Mouse (Mus musculus) liver, embryonic 16.5 days (tissue): ENCODE data around the gene Zfp423. TPM values are rescaled to one million over a fixed set of nuclear protein-coding genes. Genes with fewer than 3 reads are reported as not detected.

Experiments
- ATAC-seq: fragments of 200-750 bp; cut with Nextera tagmentation; 2 replicates; pipeline ENCODE4 v1.8.0; 2017; ENCODE audit warnings: low read depth, mild to moderate bottlenecking, moderate number of reproducible peaks, moderate library complexity
- H3K27ac ChIP-seq: fragments of 300-500 bp; sonication (generic); 2 replicates; pipeline ENCODE4 v1.5.1; 2014; ENCODE audit warnings: mild to moderate bottlenecking, low read length
- H3K27me3 ChIP-seq: fragments of 300-500 bp; sonication (generic); 2 replicates; pipeline ENCODE4 v1.6.1; 2014; ENCODE audit warnings: low read depth, low read length, mixed read lengths; ENCODE audit not compliant: control insufficient read depth, insufficient read depth
- H3K36me3 ChIP-seq: fragments of 300-500 bp; sonication (generic); 2 replicates; pipeline ENCODE4 v1.6.1; 2014; ENCODE audit warnings: mild to moderate bottlenecking; ENCODE audit not compliant: control insufficient read depth, insufficient read depth
- H3K4me1 ChIP-seq: fragments of 300-500 bp; sonication (generic); 2 replicates; pipeline ENCODE4 v1.6.1; 2014; ENCODE audit warnings: low read depth, low read length, mixed read lengths; ENCODE audit not compliant: control insufficient read depth
- H3K4me2 ChIP-seq: fragments of 300-500 bp; sonication (generic); 2 replicates; pipeline ENCODE4 v1.6.1; 2014; ENCODE audit warnings: low read depth, low read length, mixed read lengths
- H3K4me3 ChIP-seq: fragments of 300-500 bp; sonication (generic); 2 replicates; pipeline ENCODE4 v1.5.1; 2014; ENCODE audit warnings: low read depth, mild to moderate bottlenecking, low read length
- H3K9ac ChIP-seq: fragments of 300-500 bp; sonication (generic); 2 replicates; pipeline ENCODE4 v1.6.1; 2014; ENCODE audit warnings: low read depth, low read length
- H3K9me3 ChIP-seq: fragments of 300-500 bp; sonication (generic); replicated peaks from 2 replicates; pipeline ENCODE4 v1.6.1; 2016; ENCODE audit warnings: low read length; ENCODE audit not compliant: control insufficient read depth
- WGBS: fragments of 180-500 bp; shearing (Covaris S2); extraction: QIAGEN DNeasy Blood & Tissue Kit; methylation state at CpG from one replicate; pipeline ENCODE4 v1.1.7; 2014; ENCODE audit not compliant: insufficient replicate concordance; 5-methylcytosine and 5-hydroxymethylcytosine counted together
- polyA plus RNA-seq: library from polyadenylated mRNA; unstranded; fragments of >200 nt; fragmentation: Nextera tagmentation; extraction: Ambion mirVana; gene quantifications from 2 replicates; pipeline ENCODE4 v1.2.1, GENCODE M21; 2015

Zfp423 gene
- polyA plus RNA-seq, 1 experiment from 2014 or later: 0.46 TPM

GRCm38 (mm10) chr8:87894287-87894686 lies 65.1 kb downstream of the Zfp423 start:
- no peak overlapping the region for H3K9ac ChIP-seq
- 67% methylated on average over 8 of the region's 8 CpGs for WGBS
- no peaks in the 10 kb centered on the region for H3K9me3 ChIP-seq
- no peaks in the 10 kb centered on the region for H3K27me3 ChIP-seq
- no peaks in the 10 kb centered on the region for H3K36me3 ChIP-seq
- ATAC-seq: no peak
- no peak overlapping the region for H3K4me3 ChIP-seq
- no peak overlapping the region for H3K27ac ChIP-seq
- H3K4me1 ChIP-seq: no peaks in the 10 kb centered on the region
- H3K4me2 ChIP-seq: no peak overlapping the region

- Histone ChIP-seq H3K4me2 (no peak overlapping the region), H3K9me3 (no peaks in the 10 kb centered on the region), H3K4me3 (no peak overlapping the region), H3K4me1 (no peaks in the 10 kb centered on the region), H3K27me3 (no peaks in the 10 kb centered on the region), H3K27ac (no peak overlapping the region), H3K36me3 (no peaks in the 10 kb centered on the region), H3K9ac (no peak overlapping the region)
- WGBS: 49% methylated on average over 6 of the region's 6 CpGs
- no peak for ATAC-seq
Measured at GRCm38 (mm10) chr8:87893547-87893946, 65.8 kb downstream of the Zfp423 start.

- no peak overlapping the region for H3K9ac ChIP-seq
- 66% methylated on average over 6 of the region's 6 CpGs for WGBS
- H3K9me3 ChIP-seq: no peaks in the 10 kb centered on the region
- H3K4me2 ChIP-seq: no peak overlapping the region
- H3K4me1 ChIP-seq: no peaks in the 10 kb centered on the region
- no peaks in the 10 kb centered on the region for H3K27me3 ChIP-seq
- H3K36me3 ChIP-seq: no peaks in the 10 kb centered on the region
- no peak for ATAC-seq
- H3K4me3 ChIP-seq: no peak overlapping the region
- H3K27ac ChIP-seq: no peak overlapping the region
Measured at GRCm38 (mm10) chr8:87892891-87893290, 66.5 kb downstream of the Zfp423 start.

- H3K4me2 ChIP-seq: no peak overlapping the region
- no peaks in the 10 kb centered on the region for H3K27me3 ChIP-seq
- H3K27ac ChIP-seq: no peak overlapping the region
- no peak for ATAC-seq
- H3K9ac ChIP-seq: no peak overlapping the region
- no peak overlapping the region for H3K4me3 ChIP-seq
- no peaks in the 10 kb centered on the region for H3K9me3 ChIP-seq
- no peaks in the 10 kb centered on the region for H3K36me3 ChIP-seq
- H3K4me1 ChIP-seq: no peaks in the 10 kb centered on the region
Measured at GRCm38 (mm10) chr8:87891884-87892283, 67.5 kb downstream of the Zfp423 start.

- WGBS: 75% methylated on average over 12 of the region's 12 CpGs
- no peaks in the 10 kb centered on the region for H3K9me3 ChIP-seq
Measured at GRCm38 (mm10) chr8:87887956-87888355, 71.4 kb downstream of the Zfp423 start.

GRCm38 (mm10) chr8:87881088-87881487 lies 78.3 kb downstream of the Zfp423 start:
- 49% methylated on average over 2 of the region's 2 CpGs for WGBS
- no peak for ATAC-seq

More at GRCm38 (mm10) chr8:87887956-87888355, 71.4 kb downstream of the Zfp423 start:
- no peaks in the 10 kb centered on the region for H3K27me3 ChIP-seq
- no peaks in the 10 kb centered on the region for H3K4me1 ChIP-seq
- H3K4me3 ChIP-seq: no peak overlapping the region
- H3K27ac ChIP-seq: no peak overlapping the region
- ATAC-seq: no peak
- no peak overlapping the region for H3K4me2 ChIP-seq
- H3K9ac ChIP-seq: no peak overlapping the region
- H3K36me3 ChIP-seq: no peaks in the 10 kb centered on the region

GRCm38 (mm10) chr8:87875852-87876251 lies 83.5 kb downstream of the Zfp423 start:
- 47% methylated on average over 6 of the region's 6 CpGs for WGBS
- Histone ChIP-seq H3K36me3 (no peaks in the 10 kb centered on the region), H3K9ac (no peak overlapping the region), H3K9me3 (no peaks in the 10 kb centered on the region), H3K4me2 (no peak overlapping the region), H3K4me3 (no peak overlapping the region), H3K27me3 (no peaks in the 10 kb centered on the region), H3K4me1 (no peaks in the 10 kb centered on the region), H3K27ac (no peak overlapping the region)
- no peak for ATAC-seq

More at GRCm38 (mm10) chr8:87881088-87881487, 78.3 kb downstream of the Zfp423 start:
- Histone ChIP-seq H3K27ac (no peak overlapping the region), H3K9ac (no peak overlapping the region), H3K4me2 (no peak overlapping the region), H3K36me3 (no peaks in the 10 kb centered on the region), H3K27me3 (no peaks in the 10 kb centered on the region), H3K4me3 (no peak overlapping the region), H3K4me1 (no peaks in the 10 kb centered on the region), H3K9me3 (no peaks in the 10 kb centered on the region)

GRCm38 (mm10) chr8:87875452-87875851 lies 83.9 kb downstream of the Zfp423 start:
- Histone ChIP-seq H3K9me3 (no peaks in the 10 kb centered on the region), H3K27me3 (no peaks in the 10 kb centered on the region), H3K9ac (no peak overlapping the region), H3K4me1 (no peaks in the 10 kb centered on the region), H3K36me3 (no peaks in the 10 kb centered on the region), H3K4me2 (no peak overlapping the region), H3K4me3 (no peak overlapping the region), H3K27ac (no peak overlapping the region)
- 48% methylated on average over 10 of the region's 10 CpGs for whole genome bisulfite sequencing
- ATAC-seq: no peak

- Histone ChIP-seq H3K9me3 (no peaks in the 10 kb centered on the region), H3K36me3 (no peaks in the 10 kb centered on the region), H3K27me3 (no peaks in the 10 kb centered on the region), H3K4me3 (no peak overlapping the region), H3K9ac (no peak overlapping the region), H3K4me1 (no peaks in the 10 kb centered on the region), H3K4me2 (no peak overlapping the region), H3K27ac (no peak overlapping the region)
- ATAC-seq: no peak
- 64% methylated on average over 14 of the region's 14 CpGs for WGBS
Measured at GRCm38 (mm10) chr8:87872987-87873550, 86.3 kb downstream of the Zfp423 start.
